Mouse (Mus musculus): ENCODE measurements around the gene Nlk.
"Not testable (repeated sequence)": the region's sequence is repeated elsewhere in the genome, so short reads cannot be mapped to it uniquely, and the experiment has no call there.

Nlk gene

GRCm38 (mm10) chr11:78549491-78549987 lies 147.6 kb downstream of the Nlk start:
- no peak for ATAC-seq (ENCODE audit: low TSS enrichment)

DNA sequence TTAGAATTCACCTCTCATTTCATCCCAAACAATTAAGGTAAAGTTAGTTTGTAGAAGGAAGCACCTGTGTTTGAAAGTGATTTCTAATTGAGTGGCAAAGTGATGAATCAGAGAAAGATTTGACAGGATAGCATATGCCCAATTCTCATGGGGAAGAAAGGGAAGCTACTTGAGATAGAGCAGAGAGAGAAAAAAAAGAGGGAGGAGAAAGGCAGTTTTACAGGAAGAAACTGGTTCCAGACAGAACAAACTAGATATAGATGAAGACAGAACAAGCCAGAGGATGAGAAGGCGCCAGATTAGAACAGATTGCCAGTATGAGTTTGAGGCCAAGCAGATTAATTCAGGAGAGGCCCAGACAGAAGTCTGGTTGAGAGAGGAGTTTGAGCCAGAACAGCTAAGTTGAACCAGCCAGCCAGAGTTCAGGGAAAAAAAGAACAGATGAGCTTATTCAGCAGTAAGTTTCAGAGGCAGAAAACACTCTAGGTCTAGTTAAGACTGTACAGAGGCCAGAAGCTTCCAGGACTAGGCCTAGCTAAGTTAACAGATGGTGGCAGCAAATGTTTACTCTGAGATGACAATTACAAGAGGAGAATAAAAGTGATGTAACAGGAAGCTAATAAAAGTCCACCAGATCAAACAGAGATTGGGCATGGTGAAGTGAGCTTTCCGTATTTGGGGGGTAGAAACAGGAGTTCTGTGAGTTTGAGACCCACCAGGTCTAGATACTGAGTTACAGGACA lies 149.3 kb downstream of the Nlk start:
- no peak for ATAC-seq (ENCODE audit: low TSS enrichment)

GRCm38 (mm10) chr11:78545181-78545580 lies 152.0 kb downstream of the Nlk start:
- no peak for ATAC-seq (ENCODE audit: low TSS enrichment)

DNA sequence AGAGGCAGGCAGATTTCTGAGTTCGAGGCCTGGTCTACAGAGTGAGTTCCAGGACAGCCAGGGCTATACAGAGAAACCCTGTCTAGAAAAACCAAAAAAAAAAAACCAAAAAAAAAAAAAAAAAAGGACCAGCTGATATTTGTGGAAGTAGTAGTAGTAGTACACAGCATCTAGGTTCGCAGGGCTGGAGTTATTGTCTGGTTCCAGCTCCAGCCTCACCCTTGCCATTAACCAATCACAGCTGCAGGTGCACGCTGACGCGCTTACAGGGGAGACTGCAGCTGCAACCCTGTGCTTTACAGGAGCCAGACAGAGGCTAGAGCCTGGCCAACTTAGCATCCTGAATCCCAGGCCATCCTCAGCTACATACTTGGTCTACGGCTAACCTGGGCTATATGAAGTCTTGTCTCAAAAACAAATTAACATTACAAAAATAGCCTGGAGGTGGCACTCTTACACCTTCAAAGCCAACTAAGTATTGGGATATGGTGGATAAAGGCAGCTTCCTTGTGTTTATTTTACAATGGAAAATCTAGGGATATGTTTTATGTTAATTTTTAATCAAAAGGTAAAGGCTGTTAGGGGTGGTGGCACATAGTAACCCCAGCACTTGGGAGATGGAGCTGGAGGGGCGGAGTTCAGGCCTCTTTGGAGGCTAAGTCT lies 152.6 kb downstream of the Nlk start:
- no peak for ATAC-seq (ENCODE audit: low TSS enrichment)

DNA sequence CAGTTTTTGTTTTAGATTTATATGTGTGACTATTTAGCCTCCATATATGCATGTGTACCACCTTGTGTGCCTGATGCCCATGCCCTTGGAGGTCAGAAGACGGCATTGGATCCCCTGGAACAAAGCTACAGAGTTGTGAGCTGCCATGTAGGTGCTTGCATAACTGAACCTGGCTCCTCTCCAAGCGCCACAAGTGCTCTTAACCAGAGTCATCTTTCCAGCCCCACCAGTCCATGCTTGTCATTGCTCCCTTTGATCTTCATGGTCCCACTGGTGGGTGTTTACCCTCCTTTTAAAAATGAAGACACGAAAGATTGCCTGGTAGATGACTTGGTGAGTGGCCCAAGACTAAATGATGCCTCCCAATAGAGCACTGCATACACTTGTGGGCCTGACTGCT lies 156.8 kb downstream of the Nlk start:
- ATAC-seq (ENCODE audit: low TSS enrichment): no peak

GRCm38 (mm10) chr11:78536690-78537084 lies 160.5 kb downstream of the Nlk start:
- no peak; the same call in 1 of the 2 replicates for ATAC-seq (ENCODE audit: low TSS enrichment)

DNA sequence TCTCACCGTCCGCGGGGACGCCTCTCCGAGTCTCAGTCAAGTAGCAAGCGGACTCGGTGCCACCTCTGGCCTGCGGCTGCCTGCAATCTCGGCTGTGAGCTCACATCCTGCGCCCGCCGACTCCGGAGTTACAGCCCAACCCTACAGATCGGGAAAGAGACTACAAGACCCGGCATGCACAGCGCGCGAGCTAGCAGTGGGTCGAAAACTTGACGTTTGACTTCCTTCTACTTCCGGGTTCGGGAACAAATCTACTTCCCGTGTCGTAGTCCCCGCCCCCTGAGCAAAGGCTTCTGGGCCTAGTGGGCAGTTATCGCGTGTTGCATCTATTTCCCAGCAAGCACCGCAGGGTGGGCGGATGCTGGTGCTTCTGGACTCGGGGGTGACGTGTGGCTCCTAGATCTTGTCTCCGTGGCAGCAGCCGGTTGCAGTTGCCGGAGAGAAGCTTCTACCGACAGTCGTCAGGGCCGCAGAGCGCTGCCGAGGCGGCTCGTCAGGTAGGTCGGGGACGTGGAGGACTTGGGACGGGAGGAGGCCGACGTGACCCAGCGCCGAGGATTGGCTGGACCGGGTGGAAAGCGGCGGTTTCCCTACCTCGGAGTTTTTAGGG lies 161.0 kb downstream of the Nlk start, which contains the start of the genes Tnfaip1 and Ift20:
Tnfaip1 (minus strand) TSS at position 253 of the 610 bp plus-strand sequence.
Ift20 (plus strand) TSS at position 282 of the 610 bp plus-strand sequence.
- peak; percentile 96 for ATAC-seq (ENCODE audit: low TSS enrichment)

GRCm38 (mm10) chr11:78535376-78536079 lies 161.6 kb downstream of the Nlk start:
- 0 out of 2 replicates have a peak, but pooled peaks have one; percentile 9 for ATAC-seq (ENCODE audit: low TSS enrichment)

- ATAC-seq (ENCODE audit: low TSS enrichment): no peak
Observed at GRCm38 (mm10) chr11:78534516-78534915, 162.7 kb downstream of the Nlk start.

DNA sequence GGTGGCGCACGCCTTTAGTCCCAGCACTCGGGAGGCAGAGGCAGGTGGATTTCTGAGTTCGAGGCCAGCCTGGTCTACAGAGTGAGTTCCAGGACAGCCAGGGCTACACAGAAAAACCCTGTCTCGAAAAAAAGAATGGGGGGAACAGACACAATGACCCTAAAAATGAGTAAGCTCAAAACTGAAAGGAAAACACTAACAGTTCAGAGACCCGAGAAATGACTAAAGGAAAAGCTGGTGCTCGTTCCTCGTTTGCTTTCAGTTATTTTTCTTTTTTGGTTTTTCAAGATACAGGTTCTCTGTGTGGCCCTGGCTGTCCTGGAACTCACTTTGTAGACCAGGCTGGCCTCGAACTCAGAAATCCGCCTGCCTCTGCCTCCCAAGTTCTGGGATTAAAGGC lies 165.7 kb downstream of the Nlk start:
- not testable (repeated sequence) for ATAC-seq (ENCODE audit: low TSS enrichment)

GRCm38 (mm10) chr11:78531046-78531445 lies 166.1 kb downstream of the Nlk start:
- ATAC-seq (ENCODE audit: low TSS enrichment): no peak

DNA sequence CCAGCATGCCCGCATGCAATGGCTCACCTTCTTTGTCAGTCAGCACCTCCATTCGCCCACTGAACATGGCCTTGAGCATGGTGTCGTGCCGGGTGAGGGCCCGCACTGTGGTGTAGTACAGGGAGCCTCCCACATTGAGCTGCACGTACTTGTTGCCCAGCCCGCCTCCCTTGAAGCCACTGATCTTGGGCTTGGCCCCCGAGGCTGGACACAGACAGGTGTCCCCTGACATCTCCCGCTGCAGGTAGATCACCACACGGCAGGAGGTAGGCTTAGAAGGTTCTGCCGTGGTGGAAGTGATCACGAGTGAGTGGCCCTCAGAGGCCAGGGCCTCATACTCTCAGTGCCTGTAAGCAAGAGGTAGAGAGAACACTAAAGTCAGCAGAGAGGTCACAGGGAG lies 167.2 kb downstream of the Nlk start:
- no peak for ATAC-seq (ENCODE audit: low TSS enrichment)

GRCm38 (mm10) chr11:78528714-78529113 lies 168.5 kb downstream of the Nlk start:
- ATAC-seq (ENCODE audit: low TSS enrichment): no peak

GRCm38 (mm10) chr11:78524838-78525237 lies 172.3 kb downstream of the Nlk start:
- ATAC-seq (ENCODE audit: low TSS enrichment): no peak

DNA sequence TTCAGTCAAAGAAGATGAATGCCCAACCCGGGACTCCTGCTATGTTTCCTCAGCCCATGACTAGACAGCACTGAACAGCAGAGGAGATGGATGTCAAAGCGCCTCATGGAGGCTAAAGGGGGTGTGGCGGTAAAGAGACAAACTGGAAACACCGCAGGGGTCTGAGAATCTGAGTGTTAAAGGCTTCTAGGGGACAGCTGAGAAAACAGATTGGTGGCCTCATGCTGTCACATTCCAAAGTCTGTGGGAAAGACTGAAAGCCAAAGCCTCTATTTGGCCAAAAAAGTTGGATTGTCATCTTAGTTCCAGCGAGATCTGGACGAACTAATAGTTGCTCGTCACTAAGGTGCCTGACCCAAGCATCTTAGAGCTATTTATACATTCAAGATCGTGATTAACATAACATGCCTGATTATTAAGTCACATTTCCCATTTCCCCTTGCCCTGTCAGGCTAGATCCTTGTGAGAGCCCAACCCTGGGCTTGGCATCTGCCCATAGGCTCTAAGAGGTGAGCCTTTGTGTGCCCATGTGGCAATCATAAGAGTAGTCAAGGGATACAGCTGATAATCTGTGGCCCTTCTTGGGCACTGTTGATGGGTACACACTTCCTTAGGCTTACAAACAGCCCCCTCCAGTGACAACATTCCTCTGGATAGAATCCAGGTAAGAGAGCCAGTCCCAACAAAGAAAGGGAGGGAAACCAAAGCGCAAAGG lies 173.8 kb downstream of the Nlk start:
- ATAC-seq (ENCODE audit: low TSS enrichment): no peak

DNA sequence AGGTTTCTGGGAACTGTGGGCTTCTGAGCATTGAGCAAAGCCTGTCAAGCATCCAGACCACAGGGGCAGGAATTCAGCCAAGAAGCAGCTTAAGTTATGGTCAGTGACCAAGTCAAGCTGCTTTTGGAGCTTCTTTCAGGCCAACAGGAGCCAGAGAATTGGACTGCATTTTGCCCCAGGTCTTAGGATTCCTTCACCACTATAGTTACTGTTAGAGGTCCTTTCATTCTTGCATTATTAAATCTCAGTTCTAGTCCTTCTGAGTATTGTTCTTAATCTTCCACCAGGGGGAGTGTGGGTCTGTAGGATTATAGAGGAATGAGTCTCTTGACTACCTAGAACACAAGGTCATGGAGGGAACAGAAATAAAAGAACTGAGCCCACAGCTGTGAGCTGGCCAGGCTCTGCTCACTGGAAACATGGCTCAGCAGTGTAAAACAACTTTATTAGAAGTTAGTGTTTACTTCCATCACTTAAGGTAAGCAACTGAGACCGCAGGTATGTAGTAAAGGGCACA lies 174.6 kb downstream of the Nlk start:
- ATAC-seq (ENCODE audit: low TSS enrichment): no peak

- ATAC-seq (ENCODE audit: low TSS enrichment): no peak
Observed at GRCm38 (mm10) chr11:78521880-78522279, 175.3 kb downstream of the Nlk start.

- no peak for ATAC-seq (ENCODE audit: low TSS enrichment)
Observed at GRCm38 (mm10) chr11:78518931-78519330, 178.2 kb downstream of the Nlk start.
